Mouse (Mus musculus) testis, adult 2 months (tissue): Measurements from ENCODE around the gene Ugt1a5.
"Not testable (repeated sequence)": the region's sequence is repeated elsewhere in the genome, so short reads cannot be mapped to it uniquely, and the experiment has no call there.

Source experiments
- CTCF ChIP-seq: fragments of 200-500 bp; IDR thresholded peaks from 2 replicates; pipeline ENCODE4 v1.5.1; 2012; ENCODE audit warnings: low read depth, mild to moderate bottlenecking, inconsistent platforms, low read length, moderate library complexity; ENCODE audit not compliant: control insufficient read depth, insufficient read depth, insufficient replicate concordance
- POLR2A ChIP-seq: fragments of 200-500 bp; IDR thresholded peaks from 2 replicates; pipeline ENCODE4 v1.6.1; 2012; ENCODE audit warnings: low read depth, mild to moderate bottlenecking, inconsistent platforms, low read length, moderate library complexity; ENCODE audit not compliant: control insufficient read depth

GRCm38 (mm10) chr1:88120550-88120949, 45.3 kb upstream of the Ugt1a5 start:
- not testable (repeated sequence) for TF ChIP-seq CTCF, POLR2A
